Mouse (Mus musculus) testis, adult 2 months (tissue): ENCODE measurements around the gene Cipc.

Experiments used
- CTCF ChIP-seq: fragments of 200-500 bp; IDR thresholded peaks from 2 replicates; pipeline ENCODE4 v1.5.1; 2012; ENCODE audit warnings: low read depth, mild to moderate bottlenecking, inconsistent platforms, low read length, moderate library complexity; ENCODE audit not compliant: control insufficient read depth, insufficient read depth, insufficient replicate concordance
- POLR2A ChIP-seq: fragments of 200-500 bp; IDR thresholded peaks from 2 replicates; pipeline ENCODE4 v1.6.1; 2012; ENCODE audit warnings: low read depth, mild to moderate bottlenecking, inconsistent platforms, low read length, moderate library complexity; ENCODE audit not compliant: control insufficient read depth

DNA sequence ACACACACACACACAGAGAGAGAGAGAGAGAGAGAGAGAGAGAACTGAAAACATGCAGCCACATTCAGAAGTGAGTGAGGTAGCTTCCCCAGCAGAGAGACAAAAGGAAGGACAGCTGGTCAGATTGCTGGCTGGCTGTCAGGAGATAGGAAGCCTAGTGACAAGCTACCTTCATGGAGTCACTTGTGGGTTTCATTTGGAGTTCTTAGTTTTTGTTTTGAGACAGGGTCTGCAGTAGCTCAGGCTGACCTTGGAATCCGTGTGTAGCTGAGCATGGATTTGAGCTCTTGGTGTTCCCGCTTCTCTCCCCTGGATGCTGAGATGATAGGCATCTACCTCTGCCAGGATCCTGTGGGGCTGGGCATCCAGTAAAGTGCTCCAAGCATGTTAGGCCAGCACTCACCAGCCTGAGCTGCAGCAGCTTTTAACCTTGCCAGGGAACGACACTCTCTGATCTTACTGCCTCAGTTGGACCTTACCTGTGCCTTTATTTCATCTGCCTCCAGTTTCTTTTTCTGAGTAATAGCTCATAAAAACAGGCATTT is 14.0 kb downstream of the Cipc start:
- no peak for TF ChIP-seq POLR2A
- TF ChIP-seq CTCF = no peak
